Comparison of ENCODE assay signal across 8 mouse cellular contexts in the genomic region with DNA sequence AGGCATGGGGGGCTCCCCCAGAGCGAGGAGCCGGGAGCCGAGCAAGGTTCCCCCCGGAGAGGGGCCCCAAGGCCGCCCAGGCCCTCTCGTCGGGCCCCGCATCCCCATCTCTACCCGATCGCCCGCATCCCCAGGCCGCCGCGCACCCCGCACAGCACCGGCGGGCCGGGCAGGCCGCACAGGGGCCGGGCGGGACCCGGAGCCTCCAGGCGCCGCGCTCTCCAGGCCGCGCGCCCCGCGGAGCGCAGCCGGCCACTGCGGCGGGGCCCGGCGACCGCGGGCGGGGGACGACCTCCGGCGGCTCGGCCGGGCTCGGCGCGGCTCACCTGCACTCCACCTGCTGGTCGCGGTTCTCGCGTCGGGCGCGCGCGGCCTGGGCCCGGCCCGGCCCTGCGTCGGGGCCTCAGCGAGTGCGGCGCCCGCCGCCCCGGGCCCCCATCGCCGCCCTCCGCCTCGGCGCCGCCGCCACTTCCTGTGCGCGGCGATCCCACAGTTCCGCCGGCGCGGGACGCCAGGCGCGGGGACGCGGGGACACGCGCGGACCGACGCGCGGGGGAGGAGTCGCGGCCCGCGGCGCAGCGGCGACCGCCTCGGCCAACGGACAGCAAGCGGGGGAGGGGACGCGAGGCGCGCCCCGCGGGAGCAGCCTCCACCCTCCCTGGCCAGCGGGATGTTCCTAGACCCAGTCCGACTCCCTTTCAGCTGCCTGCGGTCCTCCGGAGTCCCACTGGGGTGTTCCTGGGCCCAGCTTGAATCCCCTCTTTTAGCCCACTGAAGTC. TPM values are rescaled to one million over a fixed set of nuclear protein-coding genes. Genes with fewer than 3 reads are reported as not detected.
DNase-seq lines count a peak whose midpoint lies in the region; ATAC-seq and TF ChIP-seq lines count a peak whose summit lies in the region.

A gene (minus strand): TSS at position 603 of the 779 bp plus-strand sequence.

- peak within 1 kb of the TSS; percentile 82 for H3K4me2 ChIP-seq in forebrain, embryonic 14.5 days (ENCODE audit: low read length)
- peak within 1 kb of the TSS; percentile 71 for H3K4me2 ChIP-seq in liver, embryonic 16.5 days (ENCODE audit: low read depth, low read length)
- peak within 1 kb of the TSS; percentile 92 for H3K4me2 ChIP-seq in neural tube, embryonic 13.5 days
- H3K4me2 ChIP-seq in stomach, postnatal 0 days (replicated peaks; ENCODE audit: low read depth), result peak within 1 kb of the TSS; percentile 93

- H3K27me3 ChIP-seq in C2C12 (ENCODE audit: control insufficient read depth, insufficient read depth, insufficient read length), result no peaks in the 10 kb centered on the region
- no peaks in the 10 kb centered on the region for H3K27me3 ChIP-seq in forebrain, embryonic 14.5 days (replicated peaks; ENCODE audit: control insufficient read depth, insufficient read depth, low read length)
- H3K27me3 ChIP-seq in liver, embryonic 16.5 days (ENCODE audit: control insufficient read depth, insufficient read depth, low read depth, low read length), result peaks cover 42% of the 10 kb centered on the region
- H3K27me3 ChIP-seq in neural tube, embryonic 13.5 days, result no peaks in the 10 kb centered on the region
- H3K27me3 ChIP-seq in stomach, postnatal 0 days (ENCODE audit: control insufficient read depth, insufficient read depth, low read length), result no peaks in the 10 kb centered on the region

- peaks cover 14% of the 10 kb centered on the region for H3K4me1 ChIP-seq in forebrain, embryonic 14.5 days (ENCODE audit: control insufficient read depth, insufficient read depth, low read length)
- no peaks in the 10 kb centered on the region; the same call in 1 of the 2 replicates for H3K4me1 ChIP-seq in liver, embryonic 16.5 days (ENCODE audit: control insufficient read depth, low read depth, low read length)
- H3K4me1 ChIP-seq in neural tube, embryonic 13.5 days (replicated peaks), result peaks cover 47% of the 10 kb centered on the region
- 0 out of 2 replicates have a peak, but pooled peaks cover 2% of the 10 kb centered on the region for H3K4me1 ChIP-seq in stomach, postnatal 0 days (replicated peaks; ENCODE audit: control insufficient read depth, insufficient read depth)

- no peak for TF ChIP-seq CTCF in C2C12 (IDR thresholded peaks at IDR 0.05; ENCODE audit: control insufficient read depth, insufficient read depth, insufficient read length)
- peak; percentile 23; the same call in 1 of the 2 replicates for TF ChIP-seq CTCF in stomach, postnatal 0 days (IDR thresholded peaks at IDR 0.05; ENCODE audit: low read depth)

- ATAC-seq in cerebellum, adult (ENCODE audit: insufficient number of reproducible peaks, low FRiP score, low TSS enrichment), result peak; percentile 60; the same call in 1 of the 2 replicates
- peak; percentile 82 for ATAC-seq in forebrain, embryonic 14.5 days
- peak; percentile 71 for ATAC-seq in liver, embryonic 16.5 days (ENCODE audit: low read depth)
- ATAC-seq in neural tube, embryonic 13.5 days (ENCODE audit: low read depth), result peak; percentile 81
- ATAC-seq in stomach, postnatal 0 days (ENCODE audit: low FRiP score, low TSS enrichment), result peak; percentile 88

- peaks cover 18% of the 10 kb centered on the region for H3K79me3 ChIP-seq in C2C12 (ENCODE audit: low read depth)

- H3K27ac ChIP-seq in forebrain, embryonic 14.5 days (ENCODE audit: low read depth, low read length), result peak within 1 kb of the TSS; percentile 65
- H3K27ac ChIP-seq in liver, embryonic 16.5 days (ENCODE audit: low read length), result peak within 1 kb of the TSS; percentile 62
- H3K27ac ChIP-seq in neural tube, embryonic 13.5 days (replicated peaks), result peak within 1 kb of the TSS; percentile 83
- H3K27ac ChIP-seq in stomach, postnatal 0 days (replicated peaks), result peak within 1 kb of the TSS; percentile 87

- H3K79me2 ChIP-seq in C2C12 (ENCODE audit: control insufficient read depth, insufficient read depth), result peaks cover 47% of the 10 kb centered on the region

- intact Hi-C loops in heart, postnatal 14 days (cut with DNase I), result loop anchor here (5.0 kb wide), 2 partner anchors 35 to 60 kb away; no protein-coding TSS in a partner anchor

- H3K9ac ChIP-seq in forebrain, embryonic 14.5 days (ENCODE audit: low read length), result peak within 1 kb of the TSS; percentile 98
- peak within 1 kb of the TSS; percentile 76 for H3K9ac ChIP-seq in liver, embryonic 16.5 days (ENCODE audit: low read depth, low read length)
- peak within 1 kb of the TSS; percentile 99 for H3K9ac ChIP-seq in neural tube, embryonic 13.5 days
- peak within 1 kb of the TSS; percentile 97 for H3K9ac ChIP-seq in stomach, postnatal 0 days (ENCODE audit: low read length)

- H3K36me3 ChIP-seq in C2C12 (ENCODE audit: control insufficient read depth, insufficient read depth), result no peaks in the 10 kb centered on the region
- 0 out of 2 replicates have a peak, but pooled peaks cover 2% of the 10 kb centered on the region for H3K36me3 ChIP-seq in forebrain, embryonic 14.5 days (ENCODE audit: control insufficient read depth, insufficient read depth, low read length)
- H3K36me3 ChIP-seq in liver, embryonic 16.5 days (ENCODE audit: control insufficient read depth, insufficient read depth), result no peaks in the 10 kb centered on the region
- H3K36me3 ChIP-seq in neural tube, embryonic 13.5 days, result 0 out of 2 replicates have a peak, but pooled peaks cover 4% of the 10 kb centered on the region
- H3K36me3 ChIP-seq in stomach, postnatal 0 days (ENCODE audit: control insufficient read depth, insufficient read depth, low read length), result no peaks in the 10 kb centered on the region; the same call in 1 of the 2 replicates

- no peaks in the 10 kb centered on the region for H3K9me3 ChIP-seq in forebrain, embryonic 14.5 days (replicated peaks; ENCODE audit: control insufficient read depth, low read length)
- no peaks in the 10 kb centered on the region for H3K9me3 ChIP-seq in liver, embryonic 16.5 days (replicated peaks; ENCODE audit: control insufficient read depth, low read length)
- no peaks in the 10 kb centered on the region for H3K9me3 ChIP-seq in neural tube, embryonic 13.5 days
- no peaks in the 10 kb centered on the region for H3K9me3 ChIP-seq in stomach, postnatal 0 days (ENCODE audit: control insufficient read depth, low read length)

- peak within 1 kb of the TSS; percentile 93 for H3ac ChIP-seq in C2C12 (ENCODE audit: control insufficient read depth, insufficient read length, low read depth)

- peak; percentile 60 for DNase-seq in forebrain, embryonic 14.5 days (ENCODE audit: low spot score)
- peak; percentile 74 to 79 for DNase-seq in heart, postnatal 14 days
- DNase-seq in large intestine, adult 2 months (ENCODE audit: low read depth, low spot score), result no peak
- DNase-seq in stomach, postnatal 0 days (ENCODE audit: low spot score), result peak; percentile 74

- H3K4me3 ChIP-seq in C2C12 (ENCODE audit: insufficient read depth, poor library complexity, severe bottlenecking), result peak within 1 kb of the TSS; percentile 87
- peak within 1 kb of the TSS; percentile 92 for H3K4me3 ChIP-seq in forebrain, embryonic 14.5 days (ENCODE audit: low read depth, low read length)
- peak within 1 kb of the TSS; percentile 71 for H3K4me3 ChIP-seq in liver, embryonic 16.5 days (ENCODE audit: low read depth, low read length)
- H3K4me3 ChIP-seq in neural tube, embryonic 13.5 days, result peak within 1 kb of the TSS; percentile 98
- peak within 1 kb of the TSS; percentile 95 for H3K4me3 ChIP-seq in stomach, postnatal 0 days (ENCODE audit: low read depth, low read length)

- WGBS in forebrain, embryonic 14.5 days, result under 1% methylated on average over 91 of the region's 113 CpGs
- under 1% methylated on average over 113 of the region's 113 CpGs for WGBS in large intestine, adult 2 months
- WGBS in liver, embryonic 16.5 days (ENCODE audit: insufficient replicate concordance), result under 1% methylated on average over 84 of the region's 113 CpGs
- WGBS in neural tube, embryonic 13.5 days, result under 1% methylated on average over 89 of the region's 113 CpGs
- under 1% methylated on average over 62 of the region's 113 CpGs for WGBS in stomach, postnatal 0 days

- TF ChIP-seq EP300 in stomach, postnatal 0 days (optimal IDR thresholded peaks at IDR 0.05), result no peak

TF ChIP-seq in C2C12, 6 proteins besides CTCF, POLR2A, EP300 and RAD21:
- TF ChIP-seq USF1 (IDR thresholded peaks at IDR 0.05; ENCODE audit: low read depth) (no peak), MYOD1 (IDR thresholded peaks at IDR 0.05; ENCODE audit: control insufficient read depth, insufficient read length, low read depth) (no peak), CEBPB (IDR thresholded peaks at IDR 0.05; ENCODE audit: low read depth) (no peak), MAX (IDR thresholded peaks at IDR 0.05) (peak; percentile 6)
TF ChIP-seq in C2C12: peak in this region for 1.

RNA-seq across cellular contexts. Expression of the gene that starts here (rescaled TPM):
- polyA plus RNA-seq in C2C12 (2012; fragmentation: generic; extraction: Trizol), result 95.0 TPM
- 46.0 and 63.2 TPM in 2 replicates for polyA plus RNA-seq in forebrain, embryonic 14.5 days (2014; fragmentation: Nextera tagmentation; extraction: Ambion mirVana)
- 100 to 1,000 TPM; 246 to 265 TPM for total RNA-seq in heart, postnatal 14 days (2021)
- 51.9 and 113 TPM in 2 replicates for polyA plus RNA-seq in large intestine, adult 2 months (2012; rRNA removed)
- 20.6 and 26.8 TPM in 2 replicates for polyA plus RNA-seq in liver, embryonic 16.5 days (2015; fragmentation: Nextera tagmentation; extraction: Ambion mirVana)
- 59.3 and 64.0 TPM in 2 replicates for polyA plus RNA-seq in neural tube, embryonic 13.5 days (2015; fragmentation: Nextera tagmentation; extraction: Ambion mirVana)
- 69.9 and 71.5 TPM in 2 replicates for polyA plus RNA-seq in stomach, postnatal 0 days (2015; fragmentation: Nextera tagmentation; extraction: Ambion mirVana)
